Mouse (Mus musculus): ENCODE results near the gene Dcakd. TPM values are rescaled to one million over a fixed set of nuclear protein-coding genes. Genes with fewer than 3 reads are reported as not detected.
"Not testable (repeated sequence)": the region's sequence is repeated elsewhere in the genome, so short reads cannot be mapped to it uniquely, and the experiment has no call there.

Dcakd gene
- polyA plus RNA-seq, 1 experiment from 2014 or later = 161 TPM

DNA sequence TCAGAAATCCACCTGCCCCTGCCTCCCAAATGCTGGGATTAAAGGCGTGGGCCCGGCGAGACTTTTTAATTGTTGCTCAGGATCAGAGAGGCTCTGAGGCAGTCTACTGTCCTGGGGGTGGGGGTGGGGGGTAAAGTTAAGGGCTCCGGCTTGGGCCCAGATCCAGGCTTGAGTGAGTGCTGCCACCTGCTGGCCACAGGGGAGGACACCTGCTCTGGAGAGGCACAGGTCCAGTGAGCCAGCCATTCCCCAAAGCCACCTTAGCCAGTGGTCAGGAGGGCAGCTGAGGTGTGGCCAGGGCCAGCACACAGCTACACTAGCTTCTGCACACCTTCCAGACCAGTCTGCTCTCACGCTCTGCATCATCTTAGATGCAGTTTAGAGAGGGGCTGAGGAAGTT lies 35.2 kb downstream of the Dcakd start:
- H3K4me2 ChIP-seq (replicated peaks; ENCODE audit: low read depth, low read length) = no peak overlapping the region
- peaks cover 31% of the 10 kb centered on the region for H3K27me3 ChIP-seq (ENCODE audit: insufficient read depth, low read length)
- no peak overlapping the region for H3K4me3 ChIP-seq (ENCODE audit: low read length)
- WGBS = 10% methylated on average over 5 of the region's 5 CpGs
- no peak overlapping the region for H3K9ac ChIP-seq (replicated peaks; ENCODE audit: low read length)
- no peak overlapping the region for H3K27ac ChIP-seq (ENCODE audit: low read length)
- peak; percentile 49; the same call in 1 of the 2 replicates for ATAC-seq (ENCODE audit: low FRiP score, low TSS enrichment)
- no peaks in the 10 kb centered on the region for H3K9me3 ChIP-seq (ENCODE audit: low read length)
- peaks cover 37% of the 10 kb centered on the region for H3K36me3 ChIP-seq (ENCODE audit: insufficient read depth, low read length)
- peaks cover 30% of the 10 kb centered on the region for H3K4me1 ChIP-seq (ENCODE audit: insufficient read depth, low read length)

DNA sequence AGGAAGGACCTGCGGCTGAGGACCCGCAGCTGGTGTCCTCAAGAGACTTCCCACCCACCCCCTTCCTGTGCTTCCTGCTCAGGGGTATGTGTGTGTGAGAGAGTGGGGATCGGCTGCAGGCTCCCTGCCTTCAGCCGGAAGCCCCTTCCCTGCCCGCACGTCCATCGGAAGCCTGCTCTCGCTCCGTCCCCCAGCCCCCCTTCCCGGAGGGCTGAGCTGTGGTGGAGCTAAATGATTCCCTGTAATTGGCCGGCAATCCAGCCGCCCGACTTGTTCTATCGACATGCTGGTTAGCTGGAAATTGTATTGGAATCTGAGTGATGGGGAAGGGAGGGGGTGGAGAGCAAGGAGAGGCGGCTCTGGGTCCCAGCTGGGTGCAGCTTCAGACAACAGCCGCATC lies 36.5 kb downstream of the Dcakd start:
- H3K27me3 ChIP-seq (ENCODE audit: insufficient read depth, low read length) = peaks cover 31% of the 10 kb centered on the region
- peak; percentile 36; the same call in 1 of the 2 replicates for ATAC-seq (ENCODE audit: low FRiP score, low TSS enrichment)
- H3K9ac ChIP-seq (replicated peaks; ENCODE audit: low read length) = peak overlapping the region; percentile 55
- 2% methylated on average over 16 of the region's 16 CpGs for WGBS
- peaks cover 30% of the 10 kb centered on the region for H3K4me1 ChIP-seq (ENCODE audit: insufficient read depth, low read length)
- H3K4me3 ChIP-seq (ENCODE audit: low read length) = peak overlapping the region; percentile 33
- no peaks in the 10 kb centered on the region for H3K9me3 ChIP-seq (ENCODE audit: low read length)
- H3K27ac ChIP-seq (ENCODE audit: low read length) = no peak overlapping the region
- H3K36me3 ChIP-seq (ENCODE audit: insufficient read depth, low read length) = peaks cover 27% of the 10 kb centered on the region
- peak overlapping the region; percentile 52 for H3K4me2 ChIP-seq (replicated peaks; ENCODE audit: low read depth, low read length)

DNA sequence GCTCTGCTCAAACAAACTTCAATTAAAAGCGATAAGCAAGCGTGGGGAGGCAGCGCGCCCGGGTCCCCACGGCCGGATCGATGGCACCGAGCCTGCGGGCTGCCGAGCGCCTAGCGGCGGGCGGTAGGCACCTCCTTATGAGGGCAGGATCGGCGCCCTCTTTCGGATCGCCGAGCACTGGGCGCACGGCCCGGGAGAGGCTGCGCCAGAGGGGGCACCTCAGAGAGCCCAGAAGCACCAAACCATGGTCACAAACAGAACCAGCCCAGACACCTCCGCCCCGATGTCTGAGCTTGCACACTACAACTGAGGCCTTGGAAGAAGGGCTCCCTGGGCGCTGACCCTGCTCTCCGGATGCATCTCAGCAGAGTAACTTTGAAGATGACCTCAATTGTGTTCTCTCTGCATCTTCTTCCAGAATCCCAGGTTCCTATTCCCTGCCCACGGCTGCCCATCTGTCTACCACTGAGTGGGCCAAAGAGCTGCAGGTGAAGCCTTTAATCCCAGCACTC lies 37.9 kb downstream of the Dcakd start:
- Histone ChIP-seq H3K27ac (ENCODE audit: low read length) (no peak overlapping the region), H3K9ac (replicated peaks; ENCODE audit: low read length) (peak overlapping the region; percentile 52), H3K36me3 (ENCODE audit: insufficient read depth, low read length) (peaks cover 13% of the 10 kb centered on the region), H3K27me3 (ENCODE audit: insufficient read depth, low read length) (peaks cover 31% of the 10 kb centered on the region), H3K4me2 (replicated peaks; ENCODE audit: low read depth, low read length) (peak overlapping the region; percentile 79), H3K4me3 (ENCODE audit: low read length) (peak overlapping the region; percentile 49), H3K9me3 (ENCODE audit: low read length) (no peaks in the 10 kb centered on the region), H3K4me1 (ENCODE audit: insufficient read depth, low read length) (peaks cover 26% of the 10 kb centered on the region)
- WGBS = under 1% methylated on average over 29 of the region's 29 CpGs
- ATAC-seq (ENCODE audit: low FRiP score, low TSS enrichment) = no peak

DNA sequence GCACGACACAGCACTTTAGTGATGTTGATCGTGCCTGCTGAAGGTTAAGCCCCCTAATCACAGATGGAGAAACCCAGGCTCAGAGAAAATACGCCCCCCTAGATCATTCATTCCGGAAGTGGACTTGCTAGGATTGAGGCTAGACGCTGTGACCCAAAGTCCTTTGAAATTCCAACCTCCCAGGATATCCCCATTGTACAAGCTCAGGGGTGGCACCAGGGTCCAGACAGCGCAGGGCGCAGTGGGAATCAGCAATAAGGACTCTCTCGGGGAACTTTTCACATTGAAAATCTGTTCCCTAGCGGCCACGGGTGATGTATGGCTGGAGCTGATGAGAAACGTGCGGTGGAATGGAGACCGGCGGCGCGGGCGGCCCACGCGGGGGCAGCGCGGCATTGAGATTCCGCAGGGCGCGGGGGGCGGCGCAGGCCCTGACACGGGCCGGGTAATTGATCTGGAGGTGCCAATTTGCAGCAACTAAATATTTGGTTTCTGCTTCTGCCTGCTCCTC lies 38.4 kb downstream of the Dcakd start:
- no peaks in the 10 kb centered on the region for H3K9me3 ChIP-seq (ENCODE audit: low read length)
- peak overlapping the region; percentile 52 for H3K9ac ChIP-seq (replicated peaks; ENCODE audit: low read length)
- H3K36me3 ChIP-seq (ENCODE audit: insufficient read depth, low read length) = peaks cover 8% of the 10 kb centered on the region
- ATAC-seq (ENCODE audit: low FRiP score, low TSS enrichment) = no peak
- no peak overlapping the region for H3K27ac ChIP-seq (ENCODE audit: low read length)
- WGBS = 5% methylated on average over 28 of the region's 28 CpGs
- H3K27me3 ChIP-seq (ENCODE audit: insufficient read depth, low read length) = peaks cover 31% of the 10 kb centered on the region
- H3K4me3 ChIP-seq (ENCODE audit: low read length) = peak overlapping the region; percentile 49
- H3K4me2 ChIP-seq (replicated peaks; ENCODE audit: low read depth, low read length) = peak overlapping the region; percentile 79
- peaks cover 23% of the 10 kb centered on the region for H3K4me1 ChIP-seq (ENCODE audit: insufficient read depth, low read length)

DNA sequence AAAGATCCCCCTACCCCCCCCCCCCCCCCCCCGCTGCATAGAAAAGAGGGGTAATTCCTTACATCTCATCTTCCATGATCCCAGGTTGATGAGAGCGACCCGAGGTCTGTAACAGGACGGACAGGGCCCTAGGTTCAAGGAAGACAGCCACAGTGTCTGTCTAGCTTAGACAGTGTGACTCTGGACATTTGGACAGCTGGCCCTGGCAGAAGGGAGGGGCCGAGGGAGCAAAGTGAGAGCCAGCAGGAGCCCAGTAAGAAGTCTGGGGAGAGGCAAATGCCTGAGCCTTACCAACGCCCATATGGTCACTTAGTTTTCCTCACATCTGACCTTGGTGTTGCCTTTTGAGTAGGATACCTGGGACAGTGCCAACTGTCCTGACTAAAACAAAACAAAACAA lies 43.0 kb downstream of the Dcakd start:
- Histone ChIP-seq H3K9me3 (ENCODE audit: low read length) (no peaks in the 10 kb centered on the region), H3K27ac (ENCODE audit: low read length) (no peak overlapping the region), H3K4me1 (ENCODE audit: insufficient read depth, low read length) (peaks cover 9% of the 10 kb centered on the region), H3K4me2 (replicated peaks; ENCODE audit: low read depth, low read length) (no peak overlapping the region), H3K4me3 (ENCODE audit: low read length) (no peak overlapping the region), H3K9ac (replicated peaks; ENCODE audit: low read length) (no peak overlapping the region), H3K36me3 (ENCODE audit: insufficient read depth, low read length) (no peaks in the 10 kb centered on the region), H3K27me3 (ENCODE audit: insufficient read depth, low read length) (peaks cover 11% of the 10 kb centered on the region)
- 35% methylated on average over 5 of the region's 6 CpGs for WGBS
- ATAC-seq (ENCODE audit: low FRiP score, low TSS enrichment) = no peak

DNA sequence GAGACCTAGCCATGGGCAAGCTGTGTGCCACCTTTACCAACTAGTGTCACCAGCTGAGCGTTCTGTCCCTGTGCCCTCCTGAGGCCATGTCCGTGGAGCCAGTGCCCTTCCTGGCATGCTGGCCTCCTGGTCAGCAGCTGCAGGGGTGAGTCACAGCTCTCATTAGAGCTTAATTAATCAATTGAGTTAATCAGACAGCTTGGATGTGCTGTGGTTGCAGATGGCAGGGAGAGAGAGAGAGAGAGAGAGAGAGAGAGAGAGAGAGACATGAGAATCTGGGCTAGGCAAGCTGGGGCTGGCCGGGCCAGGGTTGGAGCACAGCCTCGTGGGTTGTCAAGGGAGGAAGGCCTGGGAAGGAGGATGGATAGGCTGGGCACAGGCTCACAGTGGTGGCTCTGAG lies 43.5 kb downstream of the Dcakd start:
- Histone ChIP-seq H3K4me2 (replicated peaks; ENCODE audit: low read depth, low read length) (no peak overlapping the region), H3K4me1 (ENCODE audit: insufficient read depth, low read length) (peaks cover 4% of the 10 kb centered on the region), H3K36me3 (ENCODE audit: insufficient read depth, low read length) (no peaks in the 10 kb centered on the region), H3K27me3 (ENCODE audit: insufficient read depth, low read length) (peaks cover 11% of the 10 kb centered on the region), H3K4me3 (ENCODE audit: low read length) (no peak overlapping the region), H3K9me3 (ENCODE audit: low read length) (no peaks in the 10 kb centered on the region), H3K27ac (ENCODE audit: low read length) (no peak overlapping the region), H3K9ac (replicated peaks; ENCODE audit: low read length) (no peak overlapping the region)
- 55% methylated on average over 4 of the region's 4 CpGs for WGBS
- no peak for ATAC-seq (ENCODE audit: low FRiP score, low TSS enrichment)

DNA sequence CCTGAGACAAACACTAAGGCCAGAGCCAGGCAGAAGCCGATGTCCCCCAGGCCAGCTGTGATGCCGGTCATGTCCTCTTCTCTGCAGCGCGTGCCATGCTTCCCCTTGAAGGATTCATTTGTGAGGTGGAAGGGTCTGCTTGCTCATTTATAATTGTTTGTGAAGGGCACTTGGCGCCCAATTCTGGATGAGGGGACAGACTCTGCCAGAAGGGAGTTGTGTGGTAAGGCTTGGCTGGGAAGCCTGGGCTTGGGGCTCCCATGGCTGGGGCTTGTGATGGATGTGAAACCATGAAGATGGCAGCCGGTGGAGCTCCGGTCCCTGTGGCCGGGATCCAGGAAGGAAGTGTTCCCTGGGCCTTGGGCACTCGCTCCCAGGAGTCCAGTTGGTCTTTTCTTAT lies 44.0 kb downstream of the Dcakd start:
- Histone ChIP-seq H3K9me3 (ENCODE audit: low read length) (no peaks in the 10 kb centered on the region), H3K9ac (replicated peaks; ENCODE audit: low read length) (no peak overlapping the region), H3K4me3 (ENCODE audit: low read length) (no peak overlapping the region), H3K36me3 (ENCODE audit: insufficient read depth, low read length) (no peaks in the 10 kb centered on the region), H3K27ac (ENCODE audit: low read length) (no peak overlapping the region), H3K27me3 (ENCODE audit: insufficient read depth, low read length) (peaks cover 6% of the 10 kb centered on the region), H3K4me1 (ENCODE audit: insufficient read depth, low read length) (no peaks in the 10 kb centered on the region), H3K4me2 (replicated peaks; ENCODE audit: low read depth, low read length) (no peak overlapping the region)
- ATAC-seq (ENCODE audit: low FRiP score, low TSS enrichment) = no peak
- 91% methylated on average over 9 of the region's 9 CpGs for WGBS

DNA sequence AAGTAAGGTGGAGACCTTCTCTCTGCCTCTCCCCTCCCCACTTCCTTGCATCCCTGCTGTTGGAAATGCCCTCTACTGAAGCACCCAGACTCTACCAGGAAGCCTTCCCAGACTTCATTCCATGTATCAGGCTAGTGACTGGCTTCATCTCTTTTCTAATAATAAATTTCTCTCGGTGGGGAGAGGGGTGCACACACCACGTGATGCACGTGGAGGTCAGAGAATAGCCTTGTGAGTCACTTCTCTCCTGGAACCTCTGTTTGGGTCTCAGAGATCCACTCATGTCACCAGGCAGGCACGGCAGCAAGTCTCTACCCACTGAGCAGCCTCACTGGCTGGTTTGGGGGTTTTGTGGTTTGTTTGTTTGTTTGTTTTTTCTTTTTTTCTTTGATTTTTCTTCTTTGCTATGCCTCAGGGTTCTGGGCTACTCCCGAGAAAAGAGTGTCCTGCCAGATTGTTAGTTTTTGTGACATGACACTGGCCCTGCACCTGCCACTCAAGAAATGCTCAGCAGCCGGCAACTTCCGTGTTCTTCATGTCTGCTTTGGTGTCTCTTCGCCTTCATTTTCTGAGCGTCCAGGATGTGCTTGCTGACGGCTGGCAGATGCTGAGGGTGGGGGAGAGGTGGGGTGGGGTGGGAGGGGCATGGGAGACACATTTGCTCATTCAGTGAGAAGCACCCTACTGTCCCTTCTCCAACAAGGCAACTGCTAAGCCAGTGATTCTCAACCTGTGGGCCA lies 46.8 kb downstream of the Dcakd start:
- no peak for ATAC-seq (ENCODE audit: low FRiP score, low TSS enrichment)
- Histone ChIP-seq H3K4me3 (ENCODE audit: low read length) (no peak overlapping the region), H3K9me3 (ENCODE audit: low read length) (no peaks in the 10 kb centered on the region), H3K9ac (replicated peaks; ENCODE audit: low read length) (no peak overlapping the region), H3K27ac (ENCODE audit: low read length) (no peak overlapping the region), H3K27me3 (ENCODE audit: insufficient read depth, low read length) (no peaks in the 10 kb centered on the region), H3K4me2 (replicated peaks; ENCODE audit: low read depth, low read length) (no peak overlapping the region), H3K36me3 (ENCODE audit: insufficient read depth, low read length) (no peaks in the 10 kb centered on the region), H3K4me1 (ENCODE audit: insufficient read depth, low read length) (no peaks in the 10 kb centered on the region)
- 52% methylated on average over 10 of the region's 10 CpGs for WGBS

DNA sequence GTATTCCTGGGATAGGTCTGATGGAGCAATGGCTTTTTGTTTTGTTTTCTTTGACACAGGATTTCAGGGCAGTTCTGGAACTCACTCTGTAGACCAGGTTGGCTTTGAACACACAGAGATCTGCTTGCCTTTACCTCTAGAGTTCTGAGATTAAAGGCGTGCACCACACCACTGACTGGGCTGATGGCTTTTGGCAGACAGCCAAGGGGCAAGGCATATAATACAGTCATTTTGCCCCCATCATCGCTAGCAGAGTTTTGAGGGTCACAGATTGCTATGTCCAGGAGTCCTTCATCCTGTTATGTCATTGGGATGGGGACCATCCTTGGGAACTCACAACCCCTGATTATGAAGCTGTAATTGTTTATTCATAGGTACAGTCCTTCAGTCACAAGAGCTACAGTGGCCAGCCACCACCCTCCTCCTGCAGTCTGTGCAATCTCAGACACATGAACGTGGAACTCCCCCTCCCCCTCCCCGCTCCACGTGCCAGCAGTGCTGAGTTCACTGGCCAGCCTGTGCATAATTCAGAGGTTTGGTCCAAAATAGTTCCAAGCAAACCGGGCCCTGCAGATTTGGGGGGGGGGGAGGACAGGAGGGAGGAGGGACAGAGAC lies 50.0 kb downstream of the Dcakd start:
- ATAC-seq (ENCODE audit: low FRiP score, low TSS enrichment) = no peak
- no peaks in the 10 kb centered on the region for H3K36me3 ChIP-seq (ENCODE audit: insufficient read depth, low read length)
- 43% methylated on average over 6 of the region's 6 CpGs for WGBS
- H3K27ac ChIP-seq (ENCODE audit: low read length) = no peak overlapping the region
- no peak overlapping the region for H3K4me3 ChIP-seq (ENCODE audit: low read length)
- H3K4me1 ChIP-seq (ENCODE audit: insufficient read depth, low read length) = no peaks in the 10 kb centered on the region
- H3K4me2 ChIP-seq (replicated peaks; ENCODE audit: low read depth, low read length) = no peak overlapping the region
- no peaks in the 10 kb centered on the region for H3K9me3 ChIP-seq (ENCODE audit: low read length)
- H3K9ac ChIP-seq (replicated peaks; ENCODE audit: low read length) = no peak overlapping the region
- H3K27me3 ChIP-seq (ENCODE audit: insufficient read depth, low read length) = no peaks in the 10 kb centered on the region

DNA sequence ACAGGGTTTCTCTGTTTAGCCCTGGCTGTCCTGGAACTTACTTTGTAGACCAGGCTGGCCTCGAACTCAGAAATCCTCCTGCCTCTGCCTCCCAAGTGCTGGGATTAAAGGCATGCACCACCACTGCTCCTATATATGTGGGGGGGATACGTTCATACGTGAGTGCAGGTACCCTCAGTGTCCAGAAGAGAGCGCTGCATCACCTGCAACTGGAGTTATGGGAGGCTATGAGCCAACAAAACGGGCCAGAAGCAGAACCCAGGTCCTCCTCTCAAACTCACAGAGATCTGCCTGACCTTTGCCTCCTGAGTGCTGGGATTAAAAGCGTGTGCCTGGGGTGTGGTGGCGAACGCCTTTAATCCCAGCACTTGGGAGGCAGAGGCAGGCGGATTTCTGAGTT lies 52.2 kb downstream of the Dcakd start:
- H3K4me1 ChIP-seq (ENCODE audit: insufficient read depth, low read length); H3K27me3 ChIP-seq (ENCODE audit: insufficient read depth, low read length); H3K27ac ChIP-seq (ENCODE audit: low read length); H3K4me3 ChIP-seq (ENCODE audit: low read length); H3K9ac ChIP-seq (replicated peaks; ENCODE audit: low read length); H3K36me3 ChIP-seq (ENCODE audit: insufficient read depth, low read length); H3K9me3 ChIP-seq (ENCODE audit: low read length); H3K4me2 ChIP-seq (replicated peaks; ENCODE audit: low read depth, low read length); ATAC-seq (ENCODE audit: low FRiP score, low TSS enrichment): not testable (repeated sequence)
- 85% methylated on average over 9 of the region's 9 CpGs for WGBS

Data from kidney, embryonic 16.5 days (tissue).